Mouse (Mus musculus) thymus, adult 2 months (tissue): ENCODE measurements around the gene Slc2a12. TPM values are rescaled to one million over a fixed set of nuclear protein-coding genes. Genes with fewer than 3 reads are reported as not detected.

Experiments
- DNase-seq: peaks from one replicate; pipeline ENCODE4 v3.0.0; 2021
- H3K27ac ChIP-seq: fragments of 200-500 bp; 2 replicates; pipeline ENCODE4 v1.5.1; 2012; ENCODE audit warnings: low read length, control low read depth; ENCODE audit not compliant: control insufficient read depth, insufficient read depth
- H3K27me3 ChIP-seq: fragments of 200-500 bp; 2 replicates; pipeline ENCODE4 v1.6.1; 2012; ENCODE audit warnings: mild to moderate bottlenecking, low read length, moderate library complexity, mixed read lengths; ENCODE audit not compliant: control insufficient read depth, insufficient read depth
- H3K36me3 ChIP-seq: fragments of 200-500 bp; 2 replicates; pipeline ENCODE4 v1.6.1; 2012; ENCODE audit warnings: mild to moderate bottlenecking, low read length, moderate library complexity; ENCODE audit not compliant: control insufficient read depth, insufficient read depth
- H3K4me1 ChIP-seq: fragments of 200-500 bp; replicated peaks from 2 replicates; pipeline ENCODE4 v1.6.1; 2012; ENCODE audit warnings: low read length; ENCODE audit not compliant: control insufficient read depth, insufficient read depth
- H3K4me3 ChIP-seq: fragments of 200-500 bp; 2 replicates; pipeline ENCODE4 v1.5.1; 2012; ENCODE audit warnings: mild to moderate bottlenecking, low read length, control low read depth, moderate library complexity; ENCODE audit not compliant: control insufficient read depth, insufficient read depth
- CTCF ChIP-seq: fragments of 200-500 bp; IDR thresholded peaks from 2 replicates; pipeline ENCODE4 v1.5.1; 2012; ENCODE audit warnings: mild to moderate bottlenecking, control low read depth, low read length, moderate library complexity, borderline replicate concordance; ENCODE audit not compliant: control insufficient read depth, poor library complexity, insufficient read depth; ENCODE audit errors: extremely low read depth
- POLR2A ChIP-seq: fragments of 200-500 bp; IDR thresholded peaks from 2 replicates; pipeline ENCODE4 v1.6.1; 2012; ENCODE audit warnings: mild to moderate bottlenecking, low read length, control low read depth, moderate library complexity; ENCODE audit not compliant: control insufficient read depth, poor library complexity, insufficient read depth; ENCODE audit errors: extremely low read depth
- WGBS: fragments of 180-500 bp; shearing (Covaris S2); methylation state at CpG from one replicate; pipeline ENCODE4 v1.1.7; 2018; 5-methylcytosine and 5-hydroxymethylcytosine counted together
- polyA plus RNA-seq: library from polyadenylated mRNA; depleted of rRNA; stranded (reverse); fragments of >200 nt; gene quantifications from 2 replicates; pipeline ENCODE4 v1.2.3, GENCODE M21; 2012; rRNA removed

Slc2a12 gene
- polyA plus RNA-seq, 1 experiment, result 0.88 TPM

DNA sequence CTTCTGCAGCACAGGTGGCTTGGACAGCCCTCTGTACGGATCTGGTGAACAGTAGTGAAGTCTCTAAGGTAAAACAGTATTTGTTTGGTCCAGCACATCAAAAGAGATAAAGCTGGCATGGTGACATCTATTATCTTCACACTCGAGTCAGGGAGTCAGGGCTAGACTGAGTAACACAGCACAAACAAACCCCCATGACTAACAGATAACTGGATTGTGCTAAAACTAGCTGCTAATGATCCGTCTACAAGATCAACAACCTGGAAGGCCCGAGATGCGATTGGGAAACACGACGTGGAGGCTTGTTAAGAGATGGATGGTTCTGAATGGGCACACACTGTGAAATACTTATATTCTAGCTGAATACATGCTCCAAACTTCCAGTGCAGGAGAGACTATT lies 101.1 kb downstream of the Slc2a12 start:
- DNase-seq, result no peak
- no peak overlapping the region for H3K4me3 ChIP-seq
- no peaks in the 10 kb centered on the region for H3K4me1 ChIP-seq
- 87% methylated on average over 7 of the region's 7 CpGs for whole genome bisulfite sequencing
- H3K27ac ChIP-seq, result no peak overlapping the region
- H3K36me3 ChIP-seq, result no peaks in the 10 kb centered on the region
- H3K27me3 ChIP-seq, result no peaks in the 10 kb centered on the region
- TF ChIP-seq CTCF (no peak), POLR2A (no peak)

DNA sequence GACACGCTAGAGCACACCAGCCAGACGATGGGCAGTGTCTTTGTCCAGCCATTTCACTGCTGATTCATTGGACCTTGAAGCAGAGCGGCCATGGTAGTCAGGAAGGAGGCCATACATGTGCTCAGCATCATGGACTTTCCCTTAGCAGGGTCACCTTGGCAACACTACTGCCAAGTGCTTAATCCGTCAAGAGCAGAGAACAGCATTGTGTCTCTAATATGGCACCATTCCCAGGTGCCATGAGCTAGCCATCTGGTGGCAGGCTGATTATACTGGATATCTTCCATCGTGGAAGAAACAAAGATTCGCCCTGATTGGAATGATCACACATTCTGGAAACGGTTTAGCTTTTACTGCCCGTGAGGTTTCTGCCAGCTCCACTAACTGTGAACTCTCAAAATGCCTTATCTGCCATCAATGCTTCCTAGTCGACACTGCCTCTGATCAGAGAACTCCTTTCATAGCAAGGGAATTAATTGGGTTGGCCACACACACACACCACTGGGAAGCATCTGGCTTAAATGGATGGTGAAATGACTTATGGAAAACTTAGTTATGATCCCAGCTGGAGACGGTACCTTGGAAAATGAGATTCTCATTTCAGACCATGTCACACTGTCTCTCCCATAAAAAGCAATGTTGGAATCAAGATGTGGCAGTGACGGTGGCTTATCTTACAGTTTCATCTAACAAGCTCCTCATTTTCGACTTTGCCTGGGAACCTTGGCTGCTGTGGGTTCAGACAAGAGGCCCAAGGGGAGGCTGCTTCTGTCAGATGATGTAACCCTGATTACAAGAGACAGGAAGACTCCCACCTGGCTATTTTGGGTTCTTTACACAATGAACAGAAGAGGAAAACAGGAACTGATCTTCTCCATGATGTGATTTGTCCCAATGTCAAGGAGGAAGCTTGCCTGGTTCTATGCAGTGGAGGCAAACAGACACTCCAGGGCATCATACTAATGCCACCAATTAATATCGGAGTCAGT lies 101.8 kb downstream of the Slc2a12 start:
- no peak overlapping the region for H3K4me3 ChIP-seq
- no peaks in the 10 kb centered on the region for H3K4me1 ChIP-seq
- DNase-seq, result no peak
- H3K36me3 ChIP-seq, result no peaks in the 10 kb centered on the region
- TF ChIP-seq CTCF (no peak), POLR2A (no peak)
- H3K27ac ChIP-seq, result no peak overlapping the region
- H3K27me3 ChIP-seq, result no peaks in the 10 kb centered on the region
- WGBS, result 79% methylated on average over 13 of the region's 13 CpGs

DNA sequence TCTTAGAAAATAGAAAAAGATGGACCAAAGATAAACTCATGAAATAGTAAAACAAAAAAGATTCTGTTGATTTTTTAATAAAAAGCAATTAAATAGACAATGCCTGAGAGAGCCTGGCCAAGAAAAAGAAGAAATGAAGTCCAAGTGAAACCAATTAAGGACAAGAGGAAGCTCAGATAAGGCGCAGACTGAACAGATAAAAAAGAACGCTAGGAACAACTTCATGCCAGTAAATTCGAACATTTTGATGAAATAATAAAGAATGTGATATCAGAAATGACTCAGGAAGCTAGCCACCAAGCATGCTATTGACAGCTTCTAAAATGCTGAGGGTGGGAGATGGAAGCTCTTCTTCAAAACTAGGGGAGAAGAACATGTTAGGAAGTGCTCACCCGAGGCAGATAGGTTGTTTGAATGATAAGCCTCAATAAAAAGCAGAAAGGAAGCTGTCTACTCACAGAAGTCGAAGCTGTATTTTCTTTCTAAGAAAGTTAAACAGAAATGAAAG lies 106.4 kb downstream of the Slc2a12 start:
- no peak for TF ChIP-seq POLR2A
- no peak for TF ChIP-seq CTCF
- Histone ChIP-seq H3K36me3 (no peaks in the 10 kb centered on the region), H3K27me3 (no peaks in the 10 kb centered on the region), H3K27ac (no peak overlapping the region), H3K4me1 (no peaks in the 10 kb centered on the region), H3K4me3 (no peak overlapping the region)
- no peak for DNase-seq
- 49% methylated on average over 5 of the region's 5 CpGs for WGBS

Other genes with a start within 250 kb of the Slc2a12 start
- gene Tbpl1, start 86.9 kb downstream of the Slc2a12 start, polyA plus RNA-seq, result 53.6 and 67.3 TPM in 2 replicates
- 0.61 and 2.4 TPM in 2 replicates for gene Tcf21, start 175.2 kb downstream of the Slc2a12 start, polyA plus RNA-seq